Mouse (Mus musculus) G1E (cell line): ENCODE data around the gene Tek. TPM values are rescaled to one million over a fixed set of nuclear protein-coding genes. Genes with fewer than 3 reads are reported as not detected.

ENCODE experiments used
- ATAC-seq: 2 replicates; pipeline ENCODE4 v1.8.0; 2016; ENCODE audit warnings: mild to moderate bottlenecking; ENCODE audit not compliant: insufficient number of reproducible peaks, poor library complexity, low FRiP score, severe bottlenecking; ENCODE audit errors: extremely low read depth
- DNase-seq: peaks from one replicate; pipeline ENCODE4 v3.0.0; 2012; ENCODE audit warnings: low spot score
- H3K27me3 ChIP-seq: 2 replicates; pipeline ENCODE4 v1.6.1; 2012; ENCODE audit warnings: mild to moderate bottlenecking, low read length, inconsistent platforms; ENCODE audit not compliant: insufficient read depth
- H3K36me3 ChIP-seq: replicated peaks from 2 replicates; pipeline ENCODE3; 2012; ENCODE audit warnings: mild to moderate bottlenecking, inconsistent platforms
- H3K4me1 ChIP-seq: 2 replicates; pipeline ENCODE4 v1.6.1; 2012; ENCODE audit warnings: low read depth, low read length, inconsistent platforms, mixed read lengths; ENCODE audit not compliant: insufficient read depth
- H3K4me3 ChIP-seq: 2 replicates; pipeline ENCODE4 v1.5.1; 2012; ENCODE audit warnings: low read depth, mild to moderate bottlenecking, inconsistent platforms, low read length, moderate library complexity, mixed read lengths
- H3K9me3 ChIP-seq: replicated peaks from 2 replicates; pipeline ENCODE4 v1.6.1; 2012; ENCODE audit warnings: inconsistent platforms
- CTCF ChIP-seq: IDR thresholded peaks from 2 replicates; pipeline ENCODE4 v1.5.1; 2012; ENCODE audit warnings: low read depth, low read length, inconsistent platforms, mixed read lengths
- GATA1 ChIP-seq: IDR thresholded peaks from 2 replicates; pipeline ENCODE4 v1.6.1; 2012; ENCODE audit warnings: borderline replicate concordance, low read length, inconsistent platforms, mixed read lengths
- GATA2 ChIP-seq: IDR thresholded peaks from 2 replicates; pipeline ENCODE4 v1.6.1; 2012; ENCODE audit warnings: low read depth, low read length, inconsistent platforms, borderline replicate concordance
- POLR2AphosphoS5 ChIP-seq: IDR thresholded peaks from 2 replicates; pipeline ENCODE4 v1.6.1; 2012; ENCODE audit warnings: low read depth, low read length, inconsistent platforms; ENCODE audit not compliant: insufficient replicate concordance
- TAL1 ChIP-seq: conservative IDR thresholded peaks from 2 replicates; pipeline ENCODE4 v1.6.1; 2012; ENCODE audit warnings: low read depth, low read length, inconsistent platforms, mixed read lengths
- polyA plus RNA-seq: library from polyadenylated mRNA; stranded (reverse); fragments of >175 nt; gene quantifications from 2 replicates; pipeline ENCODE4 v1.2.3, GENCODE M21; 2012
- total RNA-seq, 2 experiments: library from RNA; stranded (forward) in 1 of 2; stranded (reverse) in 1 of 2; fragments of 200-1000 nt in 1 of 2; fragments of >200 nt in 1 of 2; fragmentation: Nextera tagmentation in 1 of 2; gene quantifications; 2 replicates each; pipeline ENCODE4 v1.2.3; 2014 to 2017

Tek gene
- total and polyA plus RNA-seq, 3 experiments: 0.05 TPM; not detected in 2

GRCm38 (mm10) chr4:94837061-94837460, 98.0 kb downstream of the Tek start:
- no peak for ATAC-seq
- H3K4me3 ChIP-seq: no peak overlapping the region
- H3K4me1 ChIP-seq: no peaks in the 10 kb centered on the region
- no peaks in the 10 kb centered on the region for H3K36me3 ChIP-seq
- H3K27me3 ChIP-seq: no peaks in the 10 kb centered on the region
- TF ChIP-seq CTCF (no peak), GATA2 (no peak), GATA1 (no peak), POLR2AphosphoS5 (no peak), TAL1 (no peak)
- DNase-seq: no peak
- H3K9me3 ChIP-seq: no peaks in the 10 kb centered on the region

GRCm38 (mm10) chr4:94853301-94853700, 114.2 kb downstream of the Tek start:
- ATAC-seq: no peak
- H3K36me3 ChIP-seq: no peaks in the 10 kb centered on the region
- DNase-seq: no peak
- H3K27me3 ChIP-seq: 0 out of 2 replicates have a peak, but pooled peaks cover 2% of the 10 kb centered on the region
- TF ChIP-seq GATA1: no peak
- TF ChIP-seq CTCF: no peak
- TF ChIP-seq GATA2: no peak
- TF ChIP-seq TAL1: no peak
- TF ChIP-seq POLR2AphosphoS5: no peak
- 0 out of 2 replicates have a peak, but pooled peaks cover 2% of the 10 kb centered on the region for H3K4me1 ChIP-seq
- no peaks in the 10 kb centered on the region for H3K9me3 ChIP-seq
- H3K4me3 ChIP-seq: no peak overlapping the region

- no peaks in the 10 kb centered on the region for H3K9me3 ChIP-seq
- ATAC-seq: no peak
- H3K4me1 ChIP-seq: 0 out of 2 replicates have a peak, but pooled peaks cover 2% of the 10 kb centered on the region
- no peak overlapping the region for H3K4me3 ChIP-seq
- DNase-seq: no peak
- H3K36me3 ChIP-seq: no peaks in the 10 kb centered on the region
- no peak for TF ChIP-seq GATA1
- TF ChIP-seq POLR2AphosphoS5: no peak
- TF ChIP-seq GATA2: no peak
- no peak for TF ChIP-seq CTCF
- TF ChIP-seq TAL1: no peak
- H3K27me3 ChIP-seq: 0 out of 2 replicates have a peak, but pooled peaks cover 2% of the 10 kb centered on the region
These were observed 115.2 kb downstream of the Tek start for GRCm38 (mm10) chr4:94854270-94854669.

GRCm38 (mm10) chr4:94855201-94855600, 116.1 kb downstream of the Tek start:
- 0 out of 2 replicates have a peak, but pooled peaks cover 2% of the 10 kb centered on the region for H3K27me3 ChIP-seq
- no peak for ATAC-seq

GRCm38 (mm10) chr4:94900744-94901143, 161.7 kb downstream of the Tek start:
- no peak overlapping the region for H3K4me3 ChIP-seq
- no peak for TF ChIP-seq TAL1
- no peak for TF ChIP-seq GATA1
- TF ChIP-seq GATA2: no peak
- TF ChIP-seq POLR2AphosphoS5: no peak
- no peak; the same call in 1 of the 2 replicates for TF ChIP-seq CTCF
- no peak for DNase-seq
- no peaks in the 10 kb centered on the region for H3K9me3 ChIP-seq
- no peak for ATAC-seq
- no peaks in the 10 kb centered on the region for H3K4me1 ChIP-seq
- H3K27me3 ChIP-seq: no peaks in the 10 kb centered on the region
- H3K36me3 ChIP-seq: no peaks in the 10 kb centered on the region

More at GRCm38 (mm10) chr4:94855201-94855600, 116.1 kb downstream of the Tek start:
- no peak for TF ChIP-seq CTCF
- TF ChIP-seq TAL1: no peak
- no peak for TF ChIP-seq POLR2AphosphoS5
- no peak for TF ChIP-seq GATA1
- Histone ChIP-seq H3K9me3 (no peaks in the 10 kb centered on the region), H3K4me1 (0 out of 2 replicates have a peak, but pooled peaks cover 2% of the 10 kb centered on the region), H3K4me3 (no peak overlapping the region), H3K36me3 (no peaks in the 10 kb centered on the region)
- DNase-seq: no peak

- no peak for ATAC-seq
- TF ChIP-seq GATA1: no peak
- TF ChIP-seq TAL1: no peak
- TF ChIP-seq POLR2AphosphoS5: no peak
- TF ChIP-seq GATA2: no peak
- TF ChIP-seq CTCF: no peak
- Histone ChIP-seq H3K4me1 (no peaks in the 10 kb centered on the region), H3K9me3 (no peaks in the 10 kb centered on the region), H3K27me3 (no peaks in the 10 kb centered on the region), H3K36me3 (no peaks in the 10 kb centered on the region), H3K4me3 (no peak overlapping the region)
- no peak for DNase-seq
These were observed 162.7 kb downstream of the Tek start for GRCm38 (mm10) chr4:94901780-94902179.

Other genes with a start within 250 kb of the Tek start
- gene Gm10306, start 182.7 kb upstream of the Tek start, total RNA-seq (2014; fragmentation: Nextera tagmentation): not detected in 2 replicates
- gene Gm10306, start 182.7 kb upstream of the Tek start, total RNA-seq (2017): 0.81 TPM in 1 of 2 replicates, not detected in the other
- gene Gm10306, start 182.7 kb upstream of the Tek start, polyA plus RNA-seq: not detected in 2 replicates
- gene Caap1, start 182.5 kb upstream of the Tek start, total RNA-seq (2014; fragmentation: Nextera tagmentation): 44.6 and 47.1 TPM in 2 replicates
- 43.6 and 44.4 TPM in 2 replicates for gene Caap1, start 182.5 kb upstream of the Tek start, total RNA-seq (2017)
- 4.7 and 5.2 TPM in 2 replicates for gene Caap1, start 182.5 kb upstream of the Tek start, polyA plus RNA-seq
- gene Plaa, start 136.0 kb upstream of the Tek start, total RNA-seq (2014; fragmentation: Nextera tagmentation): 98.8 and 109 TPM in 2 replicates
- gene Plaa, start 136.0 kb upstream of the Tek start, total RNA-seq (2017): 114 and 117 TPM in 2 replicates
- 62.9 and 77.6 TPM in 2 replicates for gene Plaa, start 136.0 kb upstream of the Tek start, polyA plus RNA-seq
- 10.5 and 17.6 TPM in 2 replicates for gene Ift74, start 124.8 kb upstream of the Tek start, total RNA-seq (2014; fragmentation: Nextera tagmentation)
- gene Ift74, start 124.8 kb upstream of the Tek start, total RNA-seq (2017): 16.8 and 17.7 TPM in 2 replicates
- 1.4 and 1.8 TPM in 2 replicates for gene Ift74, start 124.8 kb upstream of the Tek start, polyA plus RNA-seq
- gene Lrrc19, start 89.1 kb upstream of the Tek start, total RNA-seq (2014; fragmentation: Nextera tagmentation): not detected in 2 replicates
- gene Lrrc19, start 89.1 kb upstream of the Tek start, total RNA-seq (2017): not detected in 2 replicates
- not detected in 2 replicates for gene Lrrc19, start 89.1 kb upstream of the Tek start, polyA plus RNA-seq
- gene Eqtn, start 189.6 kb downstream of the Tek start, total RNA-seq (2014; fragmentation: Nextera tagmentation): not detected in 2 replicates
- 0.11 TPM in 1 of 2 replicates, not detected in the other for gene Eqtn, start 189.6 kb downstream of the Tek start, total RNA-seq (2017)
- gene Eqtn, start 189.6 kb downstream of the Tek start, polyA plus RNA-seq: not detected in 2 replicates
- 70.9 and 84.1 TPM in 2 replicates for gene Mysm1, start 239.8 kb downstream of the Tek start, total RNA-seq (2014; fragmentation: Nextera tagmentation)
- gene Mysm1, start 239.8 kb downstream of the Tek start, total RNA-seq (2017): 47.0 and 61.3 TPM in 2 replicates
- 1.0 and 4.2 TPM in 2 replicates for gene Mysm1, start 239.8 kb downstream of the Tek start, polyA plus RNA-seq